Mouse (Mus musculus): ENCODE results near the gene Large2. TPM values are rescaled to one million over a fixed set of nuclear protein-coding genes. Genes with fewer than 3 reads are reported as not detected.
"Not testable (repeated sequence)": the region's sequence is repeated elsewhere in the genome, so short reads cannot be mapped to it uniquely, and the experiment has no call there.

Gene Large2
- 2.8 and 4.1 TPM in 2 replicates for total RNA-seq (2021)
- long read RNA-seq, partial matches to known transcripts: 0 of 3 reads
- long read RNA-seq, other reads (novel, unspliced or antisense): 3 of 3 reads

- peak; percentile 31 for DNase-seq
Observed at GRCm38 (mm10) chr2:92374514-92374913, at the start of gene Large2, which contains the start of gene Pex16. Gene Large2, minus strand, starts transcription at chr2:92374869. Gene Pex16, plus strand, starts transcription at chr2:92374676.

GRCm38 (mm10) chr2:92423702-92424461, 49.2 kb upstream of the Large2 start:
- DNase-seq: peak; percentile 99

DNA sequence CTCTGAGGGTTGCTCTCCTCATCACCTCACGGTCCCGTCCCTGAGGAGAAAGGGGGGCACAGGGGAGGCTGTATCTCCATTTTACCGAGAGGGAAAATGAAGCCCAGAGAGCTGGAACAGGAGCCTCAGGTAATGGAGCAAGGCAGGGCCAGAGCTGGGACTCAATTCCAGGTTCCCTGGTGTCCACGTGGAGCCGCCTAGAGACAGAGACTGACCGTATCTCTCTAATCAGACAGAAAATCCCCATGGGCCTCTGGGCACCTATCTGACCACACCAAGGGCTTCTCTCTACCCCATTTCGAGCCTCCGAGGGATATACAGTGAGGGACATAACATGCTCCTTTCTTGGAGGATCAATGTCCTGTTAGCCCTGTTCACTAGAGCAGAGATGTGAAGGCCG, 48.5 kb upstream of the Large2 start:
- no peak for DNase-seq

- DNase-seq: no peak
Observed at GRCm38 (mm10) chr2:92422388-92423135, 47.9 kb upstream of the Large2 start.

DNA sequence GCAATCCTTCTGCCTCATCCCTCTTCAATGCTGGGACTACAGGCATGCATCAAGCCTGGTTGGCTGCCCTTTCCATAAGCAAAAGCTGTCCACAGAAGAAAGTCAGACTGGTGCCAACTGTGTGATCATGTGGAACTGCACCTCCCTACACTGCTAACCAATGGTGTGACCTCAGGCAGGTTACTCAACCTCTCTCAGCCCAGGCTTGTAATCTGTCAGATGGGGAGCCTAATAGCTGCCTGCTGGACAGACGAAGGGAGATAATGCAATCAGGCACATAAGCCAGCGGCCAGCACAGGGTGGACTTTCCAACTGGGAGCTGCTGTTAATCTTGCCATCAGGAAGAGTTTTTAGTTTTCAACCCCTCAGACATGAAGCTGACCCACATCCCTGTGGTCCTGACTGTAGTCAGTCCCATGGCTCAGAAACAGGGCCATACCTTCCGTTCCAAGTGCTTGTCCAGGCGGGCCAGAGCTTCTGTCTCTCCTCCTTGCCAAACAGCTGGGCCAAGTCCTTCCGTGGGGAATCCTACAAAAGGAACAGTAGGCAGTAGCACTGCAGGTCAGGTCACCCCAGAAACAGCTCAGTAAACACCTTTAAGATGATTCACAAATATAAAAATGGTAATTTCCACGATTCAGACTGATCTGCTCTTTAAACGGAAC, 47.2 kb upstream of the Large2 start:
- DNase-seq: no peak

- no peak for DNase-seq
Observed at GRCm38 (mm10) chr2:92411705-92412104, 37.0 kb upstream of the Large2 start.

- DNase-seq: no peak
Observed at GRCm38 (mm10) chr2:92408309-92409045, 33.8 kb upstream of the Large2 start.

DNA sequence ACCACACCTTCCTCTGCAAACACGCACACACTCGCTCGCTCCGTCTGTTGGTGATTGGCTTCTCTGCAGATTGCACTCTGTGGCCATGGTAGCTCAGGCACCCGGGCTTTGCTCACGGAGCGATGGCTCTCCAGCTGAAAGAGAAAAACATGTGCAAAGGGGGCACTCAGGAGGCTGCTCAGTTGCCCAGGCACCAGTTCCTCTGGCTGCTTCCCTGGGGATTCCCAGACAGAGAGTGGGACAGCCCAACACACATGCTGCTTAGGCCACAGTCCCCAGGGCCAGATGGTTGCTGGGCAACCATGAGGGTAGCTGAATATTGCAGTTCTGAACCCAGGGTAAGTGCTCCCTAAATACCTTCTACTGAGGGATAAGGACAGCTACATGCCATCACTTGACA, 31.0 kb upstream of the Large2 start:
- DNase-seq: no peak

DNA sequence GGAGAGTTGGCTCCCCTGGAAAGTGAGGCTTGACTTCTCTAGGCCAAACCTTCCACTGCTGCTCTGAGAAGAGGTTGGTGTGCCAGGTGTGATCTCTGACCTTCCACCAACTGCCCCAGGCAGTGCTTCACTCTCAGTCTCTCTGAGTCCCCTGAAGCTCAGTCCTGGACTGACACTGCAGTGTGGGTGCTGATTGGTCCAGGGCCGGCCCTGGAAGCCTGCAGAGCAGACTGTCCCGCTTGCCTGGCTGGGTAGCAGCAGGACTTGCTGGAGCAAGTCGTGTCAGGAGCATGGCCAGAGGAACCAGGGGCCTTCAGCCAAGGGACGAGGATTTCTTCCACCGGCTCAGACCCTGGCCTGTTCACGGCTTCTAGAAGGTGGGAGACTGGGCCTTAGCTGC, 30.1 kb upstream of the Large2 start:
- DNase-seq: no peak

GRCm38 (mm10) chr2:92403776-92404319, 29.2 kb upstream of the Large2 start:
- DNase-seq: no peak

DNA sequence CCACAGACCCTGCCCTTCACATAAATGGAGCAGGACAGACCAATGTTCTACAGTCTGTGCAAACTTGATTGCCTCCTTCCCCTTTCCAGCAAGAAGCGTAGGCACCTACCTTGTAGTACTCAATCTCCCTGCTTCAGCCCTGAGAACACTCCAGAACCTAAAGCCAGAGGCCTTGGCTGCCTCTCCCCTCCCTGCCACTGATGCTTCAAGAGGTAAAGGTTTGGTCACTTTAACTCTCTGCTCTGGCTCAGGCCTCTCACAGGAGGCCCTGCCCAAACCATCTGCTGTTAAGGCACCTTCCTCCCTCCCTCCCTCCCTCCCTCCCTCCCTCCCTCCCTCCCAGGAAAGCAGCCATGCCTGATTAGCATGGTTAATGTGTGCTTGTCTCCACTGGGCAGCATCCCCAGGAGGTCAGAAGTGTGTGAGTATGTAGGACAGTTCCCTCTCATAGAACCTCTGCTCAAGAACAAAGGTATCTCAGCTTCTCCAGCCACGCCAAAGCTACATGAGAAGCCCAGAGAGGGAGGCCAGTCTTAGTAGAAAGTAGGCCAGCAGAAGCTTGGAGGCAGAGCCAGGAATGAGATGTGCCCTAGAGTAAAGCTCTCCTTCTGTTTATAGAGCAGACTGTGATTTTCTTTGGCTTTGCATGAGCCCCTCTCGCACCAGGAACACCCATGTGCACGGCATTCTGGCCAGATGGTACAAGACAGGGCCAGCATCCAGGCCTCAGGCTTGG, 28.1 kb upstream of the Large2 start:
- DNase-seq: no peak

DNA sequence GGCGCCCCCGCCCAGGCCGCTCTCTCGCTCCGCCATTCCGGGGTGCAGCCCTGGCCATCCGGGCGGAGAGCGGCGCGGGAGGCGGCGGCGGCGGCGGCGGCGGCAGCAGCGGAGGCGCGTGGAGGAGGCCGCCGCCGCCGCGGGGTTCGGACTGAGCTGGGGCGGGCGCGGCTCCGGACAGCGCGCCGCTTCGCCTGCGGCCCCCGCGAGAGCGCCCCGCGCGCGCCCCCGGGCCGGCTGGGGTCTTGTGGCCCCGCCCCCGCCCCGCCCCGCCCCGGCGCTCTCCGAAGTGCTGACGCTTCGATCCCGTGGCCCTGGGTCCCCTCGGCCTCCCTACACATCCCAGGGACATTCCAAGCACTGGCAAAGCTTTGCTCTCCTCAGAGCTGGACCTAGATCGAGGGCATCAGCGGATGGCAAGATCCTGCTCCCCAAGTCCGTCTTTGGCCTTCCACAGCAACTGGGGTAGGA, 26.5 kb upstream of the Large2 start, which contains the start of gene Mapk8ip1:
Gene Mapk8ip1, minus strand, starts transcription at position 173 of the 471 bp plus-strand sequence.
- peak; percentile 38 for DNase-seq

DNA sequence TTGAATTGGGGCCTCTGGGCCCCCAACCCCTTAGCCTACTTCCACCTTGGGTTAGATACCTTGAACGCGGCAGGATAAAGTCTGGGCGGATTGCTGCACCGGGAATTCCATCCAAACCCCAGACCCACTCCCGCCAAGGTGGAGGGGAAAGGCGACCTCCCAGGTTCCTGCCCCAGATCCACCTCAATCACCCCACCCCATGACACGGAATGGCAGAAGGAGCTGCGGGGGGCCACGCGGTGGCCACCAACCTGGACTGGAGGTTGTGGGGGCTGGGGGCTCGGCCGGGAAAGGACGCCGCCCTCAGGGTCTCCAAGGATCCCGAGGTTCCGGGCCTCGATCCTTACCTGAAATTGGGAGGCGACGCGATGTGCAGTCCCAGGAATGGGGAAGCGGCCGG, 26.0 kb upstream of the Large2 start:
- DNase-seq: no peak

- DNase-seq: not testable (repeated sequence)
Observed at GRCm38 (mm10) chr2:92399877-92400276, 25.2 kb upstream of the Large2 start.

GRCm38 (mm10) chr2:92397436-92397835, 22.8 kb upstream of the Large2 start:
- no peak for DNase-seq

GRCm38 (mm10) chr2:92395535-92395934, 20.9 kb upstream of the Large2 start:
- no peak for DNase-seq

GRCm38 (mm10) chr2:92392318-92393264, 17.9 kb upstream of the Large2 start:
- no peak for DNase-seq

DNA sequence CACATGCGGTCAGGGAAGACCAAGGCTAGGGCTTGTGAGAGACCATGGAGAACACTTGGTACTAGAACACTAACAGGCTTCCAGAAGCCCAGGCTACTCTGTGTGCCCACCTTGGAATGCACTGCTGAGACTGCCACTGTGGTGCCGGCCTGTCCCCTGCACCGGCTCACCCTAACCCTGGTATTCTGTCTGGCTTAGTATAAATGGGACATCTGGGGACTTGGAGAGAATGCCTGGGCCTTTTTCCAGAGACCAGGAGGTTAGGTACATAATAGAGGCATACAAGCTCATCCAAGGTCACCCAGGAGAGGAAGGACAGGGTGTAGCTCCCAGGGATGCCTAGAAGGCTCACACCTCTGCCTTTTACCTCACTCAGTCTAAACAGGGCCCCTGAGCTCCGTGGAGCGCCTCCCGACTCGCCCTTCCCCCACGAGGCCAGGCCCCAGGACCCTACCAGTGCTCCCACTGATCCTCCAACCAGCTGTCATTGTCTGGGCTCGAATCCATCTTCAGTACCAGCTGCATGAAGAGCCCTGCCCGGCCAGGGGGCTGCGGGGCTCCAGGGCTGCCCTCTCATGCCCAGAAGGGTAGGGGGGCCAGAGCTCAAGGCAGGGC, 17.1 kb upstream of the Large2 start:
- DNase-seq: no peak

GRCm38 (mm10) chr2:92391116-92391515, 16.4 kb upstream of the Large2 start:
- DNase-seq: no peak

Data from adrenal gland, postnatal 25 days (tissue).